Mouse (Mus musculus) testis, adult 2 months (tissue): ENCODE measurements at regions not wholly inside any gene's neighbourhood (a gene's known extent, or its start where the extent isn't known, plus 50 kb on each side); places are given as distances from the start of the nearest gene placed in this dataset.

ENCODE experiments used
- H3K27ac ChIP-seq: fragments of 200-500 bp; 2 replicates; pipeline ENCODE4 v1.5.1; 2012; ENCODE audit warnings: low read depth, low read length; ENCODE audit not compliant: control insufficient read depth, insufficient read depth
- H3K27me3 ChIP-seq: fragments of 200-500 bp; 2 replicates; pipeline ENCODE4 v1.6.1; 2012; ENCODE audit warnings: mild to moderate bottlenecking, low read length, moderate library complexity; ENCODE audit not compliant: control insufficient read depth, insufficient read depth
- H3K36me3 ChIP-seq: fragments of 200-500 bp; 2 replicates; pipeline ENCODE4 v1.6.1; 2012; ENCODE audit warnings: mild to moderate bottlenecking, low read length; ENCODE audit not compliant: control insufficient read depth, insufficient read depth
- H3K4me1 ChIP-seq: fragments of 200-500 bp; 2 replicates; pipeline ENCODE4 v1.6.1; 2012; ENCODE audit warnings: low read length; ENCODE audit not compliant: control insufficient read depth, insufficient read depth
- H3K4me3 ChIP-seq: fragments of 200-500 bp; 2 replicates; pipeline ENCODE4 v1.5.1; 2012; ENCODE audit warnings: low read depth, mild to moderate bottlenecking, low read length, moderate library complexity, mixed read lengths; ENCODE audit not compliant: control insufficient read depth
- CTCF ChIP-seq: fragments of 200-500 bp; IDR thresholded peaks from 2 replicates; pipeline ENCODE4 v1.5.1; 2012; ENCODE audit warnings: low read depth, mild to moderate bottlenecking, inconsistent platforms, low read length, moderate library complexity; ENCODE audit not compliant: control insufficient read depth, insufficient read depth, insufficient replicate concordance
- POLR2A ChIP-seq: fragments of 200-500 bp; IDR thresholded peaks from 2 replicates; pipeline ENCODE4 v1.6.1; 2012; ENCODE audit warnings: low read depth, mild to moderate bottlenecking, inconsistent platforms, low read length, moderate library complexity; ENCODE audit not compliant: control insufficient read depth

DNA sequence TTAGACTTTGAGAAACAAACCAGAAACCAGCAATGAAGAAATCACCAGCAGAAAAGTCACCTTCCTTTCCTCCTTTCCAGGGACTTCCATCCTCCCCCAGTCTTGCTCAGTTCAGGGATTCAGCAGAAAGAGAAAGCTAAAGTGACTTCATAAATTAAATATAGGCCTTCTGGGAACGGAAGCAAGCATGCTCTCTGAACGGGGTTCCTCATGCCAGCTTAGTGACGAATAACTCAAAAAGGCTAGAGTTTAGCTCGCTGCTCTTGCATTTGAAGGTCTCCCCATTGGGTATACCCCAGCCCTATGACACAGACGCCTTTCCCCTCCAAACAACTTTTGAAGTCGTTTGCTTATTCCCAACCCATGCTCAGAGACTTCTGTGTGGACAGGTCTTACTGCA is 252.8 kb downstream of the Fgf9 start:
- Histone ChIP-seq H3K27ac (no peak overlapping the region), H3K4me1 (no peaks in the 10 kb centered on the region), H3K36me3 (no peaks in the 10 kb centered on the region), H3K4me3 (no peak overlapping the region), H3K27me3 (no peaks in the 10 kb centered on the region)
- TF ChIP-seq CTCF (no peak), POLR2A (no peak)

DNA sequence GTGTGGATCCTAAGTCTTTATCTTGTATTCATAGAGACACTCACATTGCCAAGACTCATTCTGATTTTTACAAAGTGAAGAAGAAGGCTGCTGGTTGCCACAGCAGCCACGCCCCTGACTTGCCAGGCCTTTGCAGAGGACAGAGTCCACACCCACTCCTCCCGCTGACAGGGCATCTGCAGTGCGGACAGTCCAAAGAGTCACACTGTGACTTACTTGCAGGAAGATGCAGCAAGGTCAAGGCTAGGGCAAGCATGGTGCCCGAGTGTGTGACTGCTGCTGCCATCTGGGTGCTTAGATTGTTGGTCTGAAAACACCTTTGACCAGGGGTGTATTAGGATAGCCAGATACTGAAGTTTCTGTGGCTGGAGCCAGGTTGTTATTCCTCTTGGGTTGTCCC is 252.1 kb downstream of the Fgf9 start:
- no peaks in the 10 kb centered on the region for H3K4me1 ChIP-seq
- no peak overlapping the region for H3K4me3 ChIP-seq
- H3K27me3 ChIP-seq = no peaks in the 10 kb centered on the region
- TF ChIP-seq CTCF (no peak), POLR2A (no peak)
- no peaks in the 10 kb centered on the region for H3K36me3 ChIP-seq
- no peak overlapping the region for H3K27ac ChIP-seq

DNA sequence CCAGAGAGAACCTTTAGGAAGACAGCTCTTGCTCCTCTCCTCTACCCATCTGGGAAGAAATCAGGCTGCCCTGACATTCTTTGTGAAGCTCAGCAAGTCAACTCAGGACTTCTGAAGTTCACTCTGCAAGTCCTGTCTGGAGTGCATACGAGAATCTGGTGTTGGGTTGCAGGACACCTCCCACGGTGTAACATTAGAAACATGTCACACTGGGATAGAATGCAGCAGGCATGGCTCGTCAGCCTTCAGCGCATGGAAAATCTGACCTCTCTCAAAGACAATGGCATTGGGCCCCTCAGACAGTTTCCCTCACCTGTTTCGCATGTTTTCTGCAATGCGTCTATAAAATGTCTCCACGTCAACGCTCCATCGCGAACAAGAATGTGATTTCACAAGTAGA is 251.5 kb downstream of the Fgf9 start:
- Histone ChIP-seq H3K27me3 (no peaks in the 10 kb centered on the region), H3K27ac (no peak overlapping the region), H3K36me3 (no peaks in the 10 kb centered on the region), H3K4me1 (no peaks in the 10 kb centered on the region), H3K4me3 (no peak overlapping the region)
- TF ChIP-seq POLR2A = no peak
- no peak for TF ChIP-seq CTCF

DNA sequence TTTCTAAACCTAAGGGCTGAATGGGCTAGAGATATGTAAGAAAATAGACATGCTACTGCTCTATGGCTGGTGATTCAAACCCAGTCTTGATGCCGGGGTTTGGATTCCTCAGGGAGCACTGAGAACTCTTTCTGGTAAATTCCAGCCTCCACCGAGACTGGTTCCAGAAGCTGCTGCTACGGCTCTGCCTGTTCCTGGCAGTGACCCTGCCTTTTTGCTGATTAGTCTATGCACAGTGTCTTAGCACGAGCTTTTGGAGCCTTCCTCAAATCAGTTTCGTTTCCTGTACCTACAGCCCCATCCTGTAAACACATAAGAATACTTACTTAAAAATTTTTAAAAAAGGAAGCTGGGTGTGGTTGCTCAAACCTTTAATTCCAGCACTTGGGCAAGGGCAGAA is 250.9 kb downstream of the Fgf9 start:
- no peak overlapping the region for H3K4me3 ChIP-seq
- no peak for TF ChIP-seq CTCF
- TF ChIP-seq POLR2A = no peak
- H3K4me1 ChIP-seq = no peaks in the 10 kb centered on the region
- no peaks in the 10 kb centered on the region for H3K36me3 ChIP-seq
- H3K27ac ChIP-seq = no peak overlapping the region
- H3K27me3 ChIP-seq = no peaks in the 10 kb centered on the region

DNA sequence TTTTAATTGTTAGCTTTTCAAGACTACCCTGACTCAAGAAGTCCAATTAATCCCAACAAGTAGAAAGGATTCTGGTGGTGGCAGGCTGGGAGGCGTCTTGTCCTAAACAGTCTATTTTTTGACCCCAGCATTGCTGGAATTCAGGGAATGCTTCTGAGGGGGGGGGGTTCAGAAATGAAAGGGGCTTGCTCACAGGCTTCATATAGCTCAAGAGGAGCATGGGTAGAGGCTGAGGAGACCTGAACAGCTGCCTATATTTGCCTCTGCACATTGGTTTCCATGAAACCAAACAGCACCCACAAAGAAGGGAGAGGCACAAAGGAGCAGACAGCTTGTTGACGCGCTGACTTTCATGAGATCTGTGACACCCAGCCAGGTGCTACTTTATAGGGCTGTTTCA is 247.3 kb downstream of the Fgf9 start:
- H3K36me3 ChIP-seq = no peaks in the 10 kb centered on the region
- no peak overlapping the region for H3K27ac ChIP-seq
- no peaks in the 10 kb centered on the region for H3K27me3 ChIP-seq
- TF ChIP-seq CTCF (no peak), POLR2A (no peak)
- no peak overlapping the region for H3K4me3 ChIP-seq
- no peaks in the 10 kb centered on the region for H3K4me1 ChIP-seq

DNA sequence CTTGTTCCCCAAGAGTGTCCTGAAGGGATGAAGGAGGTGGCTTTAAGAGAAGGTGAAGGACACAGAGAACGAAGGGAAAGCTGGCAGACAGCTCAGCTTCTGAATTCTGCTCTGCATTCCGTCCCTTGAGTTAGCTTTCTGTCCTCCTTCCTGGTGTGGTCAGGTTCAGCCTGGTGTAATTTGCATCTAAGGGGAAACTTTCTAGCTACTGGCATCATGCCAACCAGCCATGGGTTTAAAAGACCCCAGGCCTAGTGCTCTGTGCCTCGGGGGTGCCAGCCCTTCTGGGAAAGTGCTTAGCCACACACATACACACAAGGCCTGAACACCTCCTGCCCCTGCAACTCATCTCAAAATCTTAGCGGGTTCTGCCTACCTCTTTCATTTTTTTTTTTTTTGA is 246.9 kb downstream of the Fgf9 start:
- no peak overlapping the region for H3K27ac ChIP-seq
- H3K27me3 ChIP-seq = no peaks in the 10 kb centered on the region
- H3K4me1 ChIP-seq = no peaks in the 10 kb centered on the region
- no peak overlapping the region for H3K4me3 ChIP-seq
- TF ChIP-seq CTCF (no peak), POLR2A (no peak)
- H3K36me3 ChIP-seq = no peaks in the 10 kb centered on the region

DNA sequence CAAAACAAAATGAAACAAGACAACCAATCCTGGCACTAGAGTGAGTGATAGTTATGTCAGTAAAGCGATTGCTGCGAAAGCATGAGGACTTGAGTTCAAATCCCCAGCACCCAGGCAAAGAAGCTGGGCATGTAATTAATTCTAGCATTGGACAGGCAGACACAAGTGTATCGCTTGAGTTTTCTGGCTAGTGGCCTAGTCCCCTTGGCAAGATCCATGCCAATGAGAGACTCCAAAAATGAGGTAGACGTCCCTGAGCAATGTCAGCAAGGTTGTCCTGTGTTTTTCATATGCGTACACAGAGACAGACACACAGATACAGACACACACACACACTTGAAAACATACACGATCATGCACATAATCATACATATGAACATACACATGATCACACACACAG is 237.3 kb downstream of the Fgf9 start:
- H3K36me3 ChIP-seq = no peaks in the 10 kb centered on the region
- no peaks in the 10 kb centered on the region for H3K4me1 ChIP-seq
- TF ChIP-seq CTCF = no peak
- TF ChIP-seq POLR2A = no peak
- H3K4me3 ChIP-seq = no peak overlapping the region
- no peaks in the 10 kb centered on the region for H3K27me3 ChIP-seq
- no peak overlapping the region for H3K27ac ChIP-seq
